Mouse (Mus musculus) myocyte (in vitro differentiated cells): ENCODE data around the gene Zan. TPM values are rescaled to one million over a fixed set of nuclear protein-coding genes. Genes with fewer than 3 reads are reported as not detected.

ENCODE experiments used
- H3K27me3 ChIP-seq: one replicate; pipeline ENCODE4 v1.6.1; 2011; ENCODE audit not compliant: control insufficient read depth, insufficient read depth, insufficient read length
- H3K36me3 ChIP-seq: one replicate; pipeline ENCODE4 v1.6.1; 2011; ENCODE audit not compliant: control insufficient read depth, insufficient read depth
- H3K4me2 ChIP-seq: one replicate; pipeline ENCODE4 v1.6.1; 2011; ENCODE audit warnings: low read depth, control low read depth
- H3K4me3 ChIP-seq: one replicate; pipeline ENCODE4 v1.5.1; 2011; ENCODE audit warnings: mild to moderate bottlenecking, control low read depth, moderate library complexity
- H3K79me2 ChIP-seq: one replicate; pipeline ENCODE4 v1.6.1; 2011; ENCODE audit not compliant: control insufficient read depth, insufficient read depth
- H3ac ChIP-seq: one replicate; pipeline ENCODE4 v1.6.1; 2011; ENCODE audit not compliant: control insufficient read depth, insufficient read length
- CEBPB ChIP-seq: IDR thresholded peaks from 2 replicates; pipeline ENCODE4 v1.6.1; 2011; ENCODE audit warnings: mild to moderate bottlenecking, moderate library complexity; ENCODE audit not compliant: poor library complexity, insufficient read depth, severe bottlenecking
- E2F4 ChIP-seq: IDR thresholded peaks from one replicate; pipeline ENCODE4 v1.6.1; 2011; ENCODE audit warnings: mild to moderate bottlenecking, control low read depth, moderate library complexity; ENCODE audit not compliant: insufficient read depth
- MAX ChIP-seq: IDR thresholded peaks from one replicate; pipeline ENCODE4 v1.6.1; 2011; ENCODE audit warnings: low read depth, mild to moderate bottlenecking, control low read depth
- MYOD1 ChIP-seq, 3 experiments: IDR thresholded peaks; one replicate each; pipeline ENCODE4 v1.6.1; 2011; ENCODE audit warnings: control low read depth in 2 of 3, low read depth in 2 of 3, mild to moderate bottlenecking in 2 of 3, moderate library complexity in 1 of 3; ENCODE audit not compliant: insufficient read length in 2 of 3, control insufficient read depth in 1 of 3
- MYOG ChIP-seq, 3 experiments: IDR thresholded peaks; one replicate each; pipeline ENCODE4 v1.6.1; 2011; ENCODE audit warnings: control low read depth in 2 of 3, low read depth in 2 of 3, mild to moderate bottlenecking in 2 of 3; ENCODE audit not compliant: insufficient read length in 2 of 3, control insufficient read depth in 1 of 3, insufficient read depth in 1 of 3
- POLR2A ChIP-seq: IDR thresholded peaks from one replicate; pipeline ENCODE4 v1.6.1; 2011; ENCODE audit warnings: low read depth, mild to moderate bottlenecking, control low read depth, moderate library complexity; ENCODE audit not compliant: insufficient read length
- POLR2AphosphoS2 ChIP-seq: IDR thresholded peaks from one replicate; pipeline ENCODE4 v1.6.1; 2011; ENCODE audit warnings: low read depth, control low read depth; ENCODE audit not compliant: insufficient read length
- REST ChIP-seq: IDR thresholded peaks from one replicate; pipeline ENCODE4 v1.6.1; 2011; ENCODE audit warnings: mild to moderate bottlenecking, control low read depth, moderate library complexity; ENCODE audit not compliant: insufficient read depth, insufficient read length
- SRF ChIP-seq: IDR thresholded peaks from one replicate; pipeline ENCODE4 v1.6.1; 2011; ENCODE audit warnings: low read depth; ENCODE audit not compliant: control insufficient read depth, insufficient read length
- TCF12 ChIP-seq: IDR thresholded peaks from one replicate; pipeline ENCODE4 v1.6.1; 2011; ENCODE audit warnings: mild to moderate bottlenecking, control low read depth; ENCODE audit not compliant: poor library complexity, insufficient read depth, severe bottlenecking
- TCF3 ChIP-seq: IDR thresholded peaks from one replicate; pipeline ENCODE4 v1.6.1; 2011; ENCODE audit warnings: low read depth, control low read depth; ENCODE audit not compliant: insufficient read length
- USF1 ChIP-seq: IDR thresholded peaks from one replicate; pipeline ENCODE4 v1.6.1; 2011; ENCODE audit warnings: low read depth, mild to moderate bottlenecking, control low read depth, moderate library complexity
- polyA plus RNA-seq: library from polyadenylated mRNA; unstranded; fragments of >200 nt; fragmentation: generic; extraction: Trizol; gene quantifications from one replicate; pipeline ENCODE4 v1.2.1, GENCODE M21; 2012; ENCODE audit warnings: missing spikeins

Gene Zan
- polyA plus RNA-seq, 1 experiment = 0.01 TPM

DNA sequence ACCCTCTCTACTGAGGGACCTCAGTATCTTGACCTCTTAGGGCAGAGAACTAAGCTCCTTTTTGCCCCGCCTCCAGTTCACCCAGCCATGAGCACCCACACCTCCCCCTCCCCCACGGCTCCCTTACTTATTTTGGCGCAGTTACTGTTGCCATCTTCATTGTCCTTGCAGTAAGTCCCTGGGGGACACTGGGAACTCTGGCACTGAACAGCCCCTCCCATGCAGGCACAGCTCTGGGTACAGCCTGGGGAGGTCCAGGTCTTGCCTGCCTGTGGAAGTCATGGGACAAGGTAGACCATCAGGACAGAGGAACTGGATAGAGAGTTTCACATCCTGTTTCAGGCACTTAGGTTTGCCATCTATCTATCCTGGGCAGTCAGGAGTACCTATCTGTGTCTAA lies 66.8 kb downstream of the Zan start:
- H3K27me3 ChIP-seq = peaks cover 52% of the 10 kb centered on the region
- no peak overlapping the region for H3K4me2 ChIP-seq
- H3ac ChIP-seq = no peak overlapping the region
- H3K79me2 ChIP-seq = no peaks in the 10 kb centered on the region
- H3K36me3 ChIP-seq = no peaks in the 10 kb centered on the region
- TF ChIP-seq SRF (no peak), CEBPB (no peak), E2F4 (no peak), TCF3 (no peak), TCF12 (no peak), MYOD1 (IDR thresholded peaks at IDR 0.05; ENCODE audit: control insufficient read depth in 1 of 3, insufficient read length in 2 of 3, low read depth in 2 of 3) (no peak), MAX (no peak)
- no peak overlapping the region for H3K4me3 ChIP-seq

DNA sequence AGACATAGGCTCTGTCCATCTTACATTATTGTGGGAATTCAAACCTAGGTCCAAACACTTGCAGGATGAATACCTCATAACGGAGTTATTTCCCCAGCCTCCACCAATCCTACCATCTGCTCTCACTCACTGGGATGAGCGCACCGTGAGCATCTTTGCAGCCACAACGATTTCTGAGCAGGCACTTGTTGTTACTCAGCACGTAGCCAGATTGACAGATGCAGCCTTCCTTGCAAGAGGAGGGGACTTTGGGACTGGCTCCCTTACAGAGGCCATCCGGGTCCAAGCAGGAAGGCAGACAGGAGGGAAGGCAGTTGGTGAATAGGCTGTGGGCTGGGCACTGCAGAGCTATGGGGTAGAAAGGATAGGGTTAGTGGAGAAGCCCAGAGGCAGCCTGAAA lies 67.4 kb downstream of the Zan start:
- H3K4me3 ChIP-seq = no peak overlapping the region
- H3ac ChIP-seq = no peak overlapping the region
- no peaks in the 10 kb centered on the region for H3K36me3 ChIP-seq
- TF ChIP-seq TCF12 = no peak
- TF ChIP-seq MYOD1 (IDR thresholded peaks at IDR 0.05; ENCODE audit: control insufficient read depth in 1 of 3, insufficient read length in 2 of 3, low read depth in 2 of 3) = no peak
- TF ChIP-seq E2F4 = no peak
- TF ChIP-seq REST = no peak
- no peak for TF ChIP-seq TCF3
- TF ChIP-seq POLR2AphosphoS2 = no peak
- no peak for TF ChIP-seq SRF
- TF ChIP-seq CEBPB = no peak
- TF ChIP-seq USF1 = no peak
- TF ChIP-seq MAX = no peak
- no peak for TF ChIP-seq MYOG (IDR thresholded peaks at IDR 0.05; ENCODE audit: control insufficient read depth in 1 of 3, insufficient read depth in 1 of 3, insufficient read length in 2 of 3, low read depth in 2 of 3)
- no peak for TF ChIP-seq POLR2A
- H3K79me2 ChIP-seq = no peaks in the 10 kb centered on the region
- no peak overlapping the region for H3K4me2 ChIP-seq
- peaks cover 55% of the 10 kb centered on the region for H3K27me3 ChIP-seq

- Histone ChIP-seq H3K4me3 (no peak overlapping the region), H3K4me2 (no peak overlapping the region), H3K27me3 (peaks cover 71% of the 10 kb centered on the region), H3K79me2 (no peaks in the 10 kb centered on the region), H3ac (no peak overlapping the region), H3K36me3 (no peaks in the 10 kb centered on the region)
- TF ChIP-seq USF1 (no peak), MYOD1 (IDR thresholded peaks at IDR 0.05; ENCODE audit: control insufficient read depth in 1 of 3, insufficient read length in 2 of 3, low read depth in 2 of 3) (no peak), REST (no peak), MYOG (IDR thresholded peaks at IDR 0.05; ENCODE audit: control insufficient read depth in 1 of 3, insufficient read depth in 1 of 3, insufficient read length in 2 of 3, low read depth in 2 of 3) (no peak), POLR2A (no peak), MAX (no peak), SRF (no peak), TCF3 (no peak), CEBPB (no peak)
These were observed 72.8 kb downstream of the Zan start for GRCm38 (mm10) chr5:137404081-137404480.

GRCm38 (mm10) chr5:137394456-137394855 lies 82.4 kb downstream of the Zan start:
- H3K4me2 ChIP-seq = no peak overlapping the region
- H3K4me3 ChIP-seq = no peak overlapping the region
- H3ac ChIP-seq = no peak overlapping the region
- H3K36me3 ChIP-seq = no peaks in the 10 kb centered on the region
- peaks cover 34% of the 10 kb centered on the region for H3K27me3 ChIP-seq
- TF ChIP-seq POLR2AphosphoS2 (no peak), USF1 (no peak), E2F4 (no peak), CEBPB (no peak), SRF (no peak), POLR2A (no peak), TCF3 (no peak), TCF12 (no peak), MYOG (IDR thresholded peaks at IDR 0.05; ENCODE audit: control insufficient read depth in 1 of 3, insufficient read depth in 1 of 3, insufficient read length in 2 of 3, low read depth in 2 of 3) (no peak), MAX (no peak), MYOD1 (IDR thresholded peaks at IDR 0.05; ENCODE audit: control insufficient read depth in 1 of 3, insufficient read length in 2 of 3, low read depth in 2 of 3) (no peak), REST (no peak)
- H3K79me2 ChIP-seq = no peaks in the 10 kb centered on the region

- H3K4me3 ChIP-seq = no peak overlapping the region
- TF ChIP-seq MYOD1 (IDR thresholded peaks at IDR 0.05; ENCODE audit: control insufficient read depth in 1 of 3, insufficient read length in 2 of 3, low read depth in 2 of 3) = no peak
- TF ChIP-seq MYOG (IDR thresholded peaks at IDR 0.05; ENCODE audit: control insufficient read depth in 1 of 3, insufficient read depth in 1 of 3, insufficient read length in 2 of 3, low read depth in 2 of 3) = no peak
- no peak for TF ChIP-seq USF1
- TF ChIP-seq E2F4 = no peak
- no peak for TF ChIP-seq SRF
- no peak for TF ChIP-seq TCF12
- peaks cover 29% of the 10 kb centered on the region for H3K27me3 ChIP-seq
- H3K36me3 ChIP-seq = no peaks in the 10 kb centered on the region
- no peaks in the 10 kb centered on the region for H3K79me2 ChIP-seq
- H3ac ChIP-seq = no peak overlapping the region
- no peak overlapping the region for H3K4me2 ChIP-seq
These were observed 85.2 kb downstream of the Zan start for GRCm38 (mm10) chr5:137391641-137392040.
